Mouse (Mus musculus) bone marrow macrophage, adult 2 months (primary cell): Measurements from ENCODE around the gene Gm14180.

Experiments
- CTCF ChIP-seq: IDR thresholded peaks from 2 replicates; pipeline ENCODE4 v1.5.1; 2012; ENCODE audit warnings: low read depth, mild to moderate bottlenecking, low read length, moderate library complexity
- POLR2A ChIP-seq: IDR thresholded peaks from 2 replicates; pipeline ENCODE4 v1.6.1; 2012; ENCODE audit warnings: mild to moderate bottlenecking, low read depth, low read length, borderline replicate concordance

DNA sequence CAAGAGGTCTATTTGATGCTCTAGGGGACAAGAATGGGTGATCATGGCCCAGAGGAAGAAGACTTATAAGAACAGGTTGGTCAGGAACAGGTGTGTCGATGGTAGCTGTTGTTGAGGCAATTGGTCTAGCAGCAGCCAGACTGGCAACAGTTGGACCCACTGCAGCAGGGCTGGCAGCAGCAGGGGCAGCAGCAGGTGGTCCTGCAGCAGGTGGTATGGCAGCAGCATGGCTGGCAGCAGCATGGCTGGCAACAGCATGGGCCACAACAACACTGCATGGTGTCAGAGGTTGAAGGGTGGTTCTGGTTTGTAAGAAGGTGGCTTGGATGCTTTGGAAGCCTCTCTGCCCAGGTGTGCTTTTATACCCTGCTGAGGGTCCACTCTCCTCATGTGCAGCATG is 43.6 kb downstream of the Gm14180 start, which contains the start of gene Gm14190:
- TF ChIP-seq CTCF (no peak), POLR2A (no peak)
